Mouse (Mus musculus) brain, embryonic 14.5 days (tissue): Measurements from ENCODE around the gene Fzd2.

Experiments used
- CTCF ChIP-seq: fragments of 200-500 bp; IDR thresholded peaks from 2 replicates; pipeline ENCODE4 v1.5.1; 2012; ENCODE audit warnings: inconsistent platforms, mild to moderate bottlenecking, moderate library complexity, borderline replicate concordance; ENCODE audit not compliant: insufficient read depth, insufficient read length; ENCODE audit errors: extremely low read depth
- POLR2A ChIP-seq: fragments of 200-500 bp; IDR thresholded peaks from 2 replicates; pipeline ENCODE4 v1.6.1; 2012; ENCODE audit warnings: mild to moderate bottlenecking, inconsistent platforms, borderline replicate concordance; ENCODE audit not compliant: poor library complexity, insufficient read depth, insufficient read length, severe bottlenecking; ENCODE audit errors: extremely low read depth

GRCm38 (mm10) chr11:102609483-102609882, 5.3 kb downstream of the Fzd2 start:
- no peak for TF ChIP-seq CTCF
- no peak for TF ChIP-seq POLR2A
